Mouse (Mus musculus) forebrain, embryonic 16.5 days (tissue): Measurements from ENCODE around the gene Gm10638. TPM values are rescaled to one million over a fixed set of nuclear protein-coding genes. Genes with fewer than 3 reads are reported as not detected.
A peak's percentile ranks its signal among the peaks of the same experiment; 100 is the strongest.

Experiments
- ATAC-seq: fragments of 200-750 bp; cut with Nextera tagmentation; 2 replicates; pipeline ENCODE4 v1.8.0; 2017; ENCODE audit warnings: mild to moderate bottlenecking, moderate library complexity
- H3K27ac ChIP-seq: fragments of 300-500 bp; sonication (generic); 2 replicates; pipeline ENCODE4 v1.5.1; 2014; ENCODE audit warnings: low read length, control low read depth
- H3K27me3 ChIP-seq: fragments of 300-500 bp; sonication (generic); replicated peaks from 2 replicates; pipeline ENCODE4 v1.6.1; 2014; ENCODE audit warnings: low read length; ENCODE audit not compliant: control insufficient read depth, insufficient read depth
- H3K36me3 ChIP-seq: fragments of 300-500 bp; sonication (generic); 2 replicates; pipeline ENCODE4 v1.6.1; 2014; ENCODE audit not compliant: control insufficient read depth, insufficient read depth
- H3K4me1 ChIP-seq: fragments of 300-500 bp; sonication (generic); replicated peaks from 2 replicates; pipeline ENCODE4 v1.6.1; 2014; ENCODE audit warnings: low read length; ENCODE audit not compliant: control insufficient read depth, insufficient read depth
- H3K4me2 ChIP-seq: fragments of 300-500 bp; sonication (generic); 2 replicates; pipeline ENCODE4 v1.6.1; 2014; ENCODE audit warnings: mild to moderate bottlenecking, low read length, control low read depth
- H3K4me3 ChIP-seq: fragments of 300-500 bp; sonication (generic); replicated peaks from 2 replicates; pipeline ENCODE4 v1.5.1; 2014; ENCODE audit warnings: mild to moderate bottlenecking, low read length, control low read depth
- H3K9ac ChIP-seq: fragments of 300-500 bp; sonication (generic); replicated peaks from 2 replicates; pipeline ENCODE4 v1.6.1; 2014; ENCODE audit warnings: low read depth, low read length, control low read depth
- H3K9me3 ChIP-seq: fragments of 300-500 bp; sonication (generic); 2 replicates; pipeline ENCODE4 v1.6.1; 2016; ENCODE audit warnings: low read length; ENCODE audit not compliant: control insufficient read depth
- WGBS: fragments of 180-500 bp; shearing (Covaris S2); extraction: QIAGEN DNeasy Blood & Tissue Kit; methylation state at CpG from one replicate; pipeline ENCODE4 v1.1.7; 2014; 5-methylcytosine and 5-hydroxymethylcytosine counted together
- polyA plus RNA-seq: library from polyadenylated mRNA; unstranded; fragments of >200 nt; fragmentation: Nextera tagmentation; extraction: Ambion mirVana; gene quantifications from 2 replicates; pipeline ENCODE4 v1.2.1, GENCODE M21; 2015

The Gm10638 gene
- polyA plus RNA-seq, 1 experiment from 2014 or later = 6.8 TPM

GRCm38 (mm10) chr8:86734171-86734570 lies 11.3 kb upstream of the Gm10638 start:
- no peak for ATAC-seq
- Histone ChIP-seq H3K4me1 (peaks cover 33% of the 10 kb centered on the region), H3K27ac (no peak overlapping the region), H3K9ac (no peak overlapping the region), H3K4me3 (no peak overlapping the region), H3K9me3 (no peaks in the 10 kb centered on the region), H3K27me3 (no peaks in the 10 kb centered on the region), H3K4me2 (no peak overlapping the region), H3K36me3 (no peaks in the 10 kb centered on the region)
- 33% methylated on average over 4 of the region's 4 CpGs for WGBS

GRCm38 (mm10) chr8:86734954-86735353 lies 10.5 kb upstream of the Gm10638 start:
- Histone ChIP-seq H3K9ac (no peak overlapping the region), H3K27ac (no peak overlapping the region), H3K4me3 (no peak overlapping the region), H3K36me3 (no peaks in the 10 kb centered on the region), H3K4me1 (peaks cover 33% of the 10 kb centered on the region), H3K27me3 (no peaks in the 10 kb centered on the region), H3K9me3 (no peaks in the 10 kb centered on the region), H3K4me2 (no peak overlapping the region)
- no peak for ATAC-seq
- WGBS = 97% methylated on average over 1 of the region's 1 CpGs

GRCm38 (mm10) chr8:86735446-86736111 lies 9.9 kb upstream of the Gm10638 start:
- Histone ChIP-seq H3K4me2 (no peak overlapping the region), H3K4me3 (no peak overlapping the region), H3K36me3 (no peaks in the 10 kb centered on the region), H3K9me3 (no peaks in the 10 kb centered on the region), H3K4me1 (peaks cover 26% of the 10 kb centered on the region), H3K9ac (no peak overlapping the region), H3K27me3 (no peaks in the 10 kb centered on the region), H3K27ac (no peak overlapping the region)
- no peak for ATAC-seq
- WGBS = 50% methylated on average over 3 of the region's 3 CpGs

- no peak overlapping the region for H3K4me3 ChIP-seq
- ATAC-seq = no peak
- H3K4me1 ChIP-seq = peaks cover 30% of the 10 kb centered on the region
- no peak overlapping the region for H3K27ac ChIP-seq
- no peaks in the 10 kb centered on the region for H3K27me3 ChIP-seq
- H3K36me3 ChIP-seq = no peaks in the 10 kb centered on the region
- no peak overlapping the region for H3K4me2 ChIP-seq
- H3K9ac ChIP-seq = no peak overlapping the region
- H3K9me3 ChIP-seq = no peaks in the 10 kb centered on the region
Observed at GRCm38 (mm10) chr8:86740899-86741298, 4.6 kb upstream of the Gm10638 start.

GRCm38 (mm10) chr8:86741627-86742026 lies 3.9 kb upstream of the Gm10638 start:
- no peak overlapping the region for H3K4me3 ChIP-seq
- peaks cover 29% of the 10 kb centered on the region for H3K4me1 ChIP-seq
- no peak overlapping the region for H3K4me2 ChIP-seq
- no peaks in the 10 kb centered on the region for H3K9me3 ChIP-seq
- no peak for ATAC-seq
- H3K9ac ChIP-seq = no peak overlapping the region
- no peak overlapping the region for H3K27ac ChIP-seq
- no peaks in the 10 kb centered on the region for H3K36me3 ChIP-seq
- no peaks in the 10 kb centered on the region for H3K27me3 ChIP-seq

- Histone ChIP-seq H3K9ac (no peak overlapping the region), H3K27ac (no peak overlapping the region), H3K27me3 (no peaks in the 10 kb centered on the region), H3K36me3 (no peaks in the 10 kb centered on the region), H3K4me1 (peaks cover 33% of the 10 kb centered on the region), H3K4me2 (peak overlapping the region; percentile 23; the same call in 1 of the 2 replicates), H3K4me3 (no peak overlapping the region), H3K9me3 (no peaks in the 10 kb centered on the region)
- no peak for ATAC-seq
- WGBS = 48% methylated on average over 7 of the region's 7 CpGs
Observed at GRCm38 (mm10) chr8:86742605-86743345, 2.7 kb upstream of the Gm10638 start.

- Histone ChIP-seq H3K4me1 (peaks cover 33% of the 10 kb centered on the region), H3K4me2 (peak overlapping the region; percentile 64), H3K9me3 (no peaks in the 10 kb centered on the region), H3K27me3 (no peaks in the 10 kb centered on the region), H3K27ac (peak overlapping the region; percentile 96), H3K9ac (peak overlapping the region; percentile 99), H3K4me3 (peak overlapping the region; percentile 91), H3K36me3 (no peaks in the 10 kb centered on the region)
- 4% methylated on average over 18 of the region's 18 CpGs for WGBS
- no peak for ATAC-seq
Observed at GRCm38 (mm10) chr8:86744313-86745220, 932 bp upstream of the Gm10638 start.

- Histone ChIP-seq H3K27me3 (no peaks in the 10 kb centered on the region), H3K9me3 (no peaks in the 10 kb centered on the region), H3K36me3 (no peaks in the 10 kb centered on the region), H3K4me3 (peak overlapping the region; percentile 91), H3K4me1 (peaks cover 33% of the 10 kb centered on the region), H3K4me2 (peak overlapping the region; percentile 84), H3K9ac (peak overlapping the region; percentile 99), H3K27ac (peak overlapping the region; percentile 96)
- 0% methylated on average over 43 of the region's 70 CpGs for WGBS
- ATAC-seq = peak; percentile 86
Observed at GRCm38 (mm10) chr8:86745935-86746441, 489 bp downstream of the Gm10638 start.

- H3K36me3 ChIP-seq = no peaks in the 10 kb centered on the region
- H3K4me1 ChIP-seq = peaks cover 30% of the 10 kb centered on the region
- WGBS = 2% methylated on average over 11 of the region's 11 CpGs
- peak overlapping the region; percentile 91 for H3K4me3 ChIP-seq
- H3K9ac ChIP-seq = peak overlapping the region; percentile 99
- no peaks in the 10 kb centered on the region for H3K27me3 ChIP-seq
- H3K9me3 ChIP-seq = no peaks in the 10 kb centered on the region
- peak overlapping the region; percentile 84 for H3K4me2 ChIP-seq
- peak overlapping the region; percentile 84 for H3K27ac ChIP-seq
- peak; percentile 8 for ATAC-seq
Observed at GRCm38 (mm10) chr8:86746511-86746910, 1.0 kb downstream of the Gm10638 start.
